Mouse (Mus musculus): ENCODE measurements at regions not wholly inside any gene's neighbourhood (a gene's known extent, or its start where the extent isn't known, plus 50 kb on each side); places are given as distances from the start of the nearest gene placed in this dataset.

DNA sequence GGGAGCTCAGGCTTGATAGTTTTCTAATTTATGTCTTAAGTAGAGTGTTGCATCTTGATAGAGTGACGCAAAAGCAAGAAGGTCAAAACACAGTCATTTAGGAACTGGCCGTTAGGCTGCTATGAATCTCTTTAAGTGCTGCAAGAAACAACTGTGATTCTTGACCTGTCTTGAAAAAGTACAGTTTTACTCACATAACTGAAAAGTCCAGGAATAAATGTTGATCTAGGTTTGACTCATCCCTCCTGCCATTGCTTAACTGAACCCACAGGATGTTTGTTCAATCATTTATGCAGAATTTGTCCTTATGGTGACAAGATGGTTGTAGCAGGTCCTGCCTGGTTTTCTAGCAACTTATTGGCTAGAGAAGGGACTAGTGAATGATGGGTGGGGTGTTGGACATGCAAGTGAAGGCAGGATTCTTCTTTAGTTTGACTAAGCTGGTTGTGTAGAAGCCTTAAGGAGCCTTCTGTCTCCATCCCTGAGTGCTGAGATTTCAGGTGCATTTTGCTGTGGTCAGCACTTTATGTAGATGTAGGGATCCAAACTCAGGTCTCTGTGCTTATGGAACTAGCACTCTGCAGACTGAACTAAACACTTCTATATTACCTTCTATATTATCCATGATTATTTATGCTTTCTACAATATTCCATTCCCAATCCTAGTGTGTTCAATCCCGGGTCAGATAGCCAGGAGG, 782.7 kb upstream of the Lrrc6 start:
- H3K9ac ChIP-seq (replicated peaks), result no peak overlapping the region
- no peaks in the 10 kb centered on the region for H3K36me3 ChIP-seq (replicated peaks; ENCODE audit: insufficient read depth, low read length)
- H3K27ac ChIP-seq (ENCODE audit: low read depth), result no peak overlapping the region
- H3K4me2 ChIP-seq (ENCODE audit: low read depth, low read length), result no peak overlapping the region
- WGBS (ENCODE audit: insufficient replicate concordance), result 75% methylated on average over 3 of the region's 3 CpGs
- no peaks in the 10 kb centered on the region for H3K4me1 ChIP-seq (ENCODE audit: insufficient read depth)
- no peaks in the 10 kb centered on the region for H3K9me3 ChIP-seq (ENCODE audit: low read length)
- DNase-seq (no peak), ATAC-seq (no peak)
- H3K4me3 ChIP-seq (ENCODE audit: low read depth, low read length), result no peak overlapping the region
- H3K27me3 ChIP-seq (ENCODE audit: insufficient read depth, low read length), result no peaks in the 10 kb centered on the region
- TF ChIP-seq CTCF (IDR thresholded peaks at IDR 0.05; ENCODE audit: low read depth) (no peak), EP300 (IDR thresholded peaks at IDR 0.05; ENCODE audit: low read depth) (no peak)

DNA sequence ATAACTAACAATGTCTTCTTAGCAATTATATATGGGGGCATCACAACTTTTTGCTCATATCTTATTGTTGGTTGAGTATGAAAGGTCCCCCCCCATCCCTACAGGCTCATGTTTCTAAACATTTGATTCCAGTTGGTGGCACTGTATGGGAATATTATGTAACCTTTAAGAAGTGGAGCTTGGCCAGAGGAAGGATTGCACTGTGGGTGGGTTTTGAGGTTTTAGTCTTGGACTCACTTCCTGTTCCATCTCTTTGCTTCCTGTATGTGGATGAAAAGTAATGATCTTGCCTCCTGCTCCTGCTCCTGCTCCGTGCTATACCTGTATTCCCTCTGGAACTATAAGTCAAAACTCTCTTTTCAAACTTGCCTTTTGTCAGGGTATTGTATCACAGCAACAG, 778.2 kb upstream of the Lrrc6 start:
- H3K36me3 ChIP-seq (replicated peaks; ENCODE audit: insufficient read depth, low read length), result no peaks in the 10 kb centered on the region
- H3K9ac ChIP-seq (replicated peaks), result no peak overlapping the region
- no peaks in the 10 kb centered on the region for H3K4me1 ChIP-seq (ENCODE audit: insufficient read depth)
- no peak overlapping the region for H3K4me2 ChIP-seq (ENCODE audit: low read depth, low read length)
- DNase-seq (no peak), ATAC-seq (no peak)
- H3K27ac ChIP-seq (ENCODE audit: low read depth), result no peak overlapping the region
- no peaks in the 10 kb centered on the region for H3K9me3 ChIP-seq (ENCODE audit: low read length)
- WGBS (ENCODE audit: insufficient replicate concordance), result 40% methylated on average over 1 of the region's 1 CpGs
- no peak overlapping the region for H3K4me3 ChIP-seq (ENCODE audit: low read depth, low read length)
- H3K27me3 ChIP-seq (ENCODE audit: insufficient read depth, low read length), result no peaks in the 10 kb centered on the region
- no peak for TF ChIP-seq CTCF (IDR thresholded peaks at IDR 0.05; ENCODE audit: low read depth)
- TF ChIP-seq EP300 (IDR thresholded peaks at IDR 0.05; ENCODE audit: low read depth), result no peak

DNA sequence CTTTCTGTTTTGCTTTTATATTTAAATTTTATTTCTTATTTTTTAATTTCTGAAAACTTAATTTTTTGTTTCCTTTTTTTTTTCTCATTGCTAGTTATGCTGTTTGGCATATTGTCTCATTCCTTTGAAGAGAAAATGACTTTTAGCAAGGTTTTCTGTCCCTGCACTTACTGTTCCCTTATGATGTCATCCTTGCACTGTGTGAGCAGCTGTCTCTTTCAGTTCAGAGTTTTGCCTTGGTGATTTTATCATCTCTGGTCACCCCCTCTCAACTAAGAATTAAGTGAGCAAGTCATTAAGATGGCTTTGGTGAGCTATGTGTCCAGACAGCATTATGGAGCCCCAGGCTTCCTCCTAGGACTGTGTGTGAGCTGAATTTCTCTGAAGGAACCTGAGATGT, 774.3 kb upstream of the Lrrc6 start:
- no peak overlapping the region for H3K4me3 ChIP-seq (ENCODE audit: low read depth, low read length)
- DNase-seq, result no peak
- no peaks in the 10 kb centered on the region for H3K27me3 ChIP-seq (ENCODE audit: insufficient read depth, low read length)
- no peak for ATAC-seq
- no peak overlapping the region for H3K9ac ChIP-seq (replicated peaks)
- no peaks in the 10 kb centered on the region for H3K9me3 ChIP-seq (ENCODE audit: low read length)
- H3K4me2 ChIP-seq (ENCODE audit: low read depth, low read length), result no peak overlapping the region
- H3K36me3 ChIP-seq (replicated peaks; ENCODE audit: insufficient read depth, low read length), result no peaks in the 10 kb centered on the region
- H3K27ac ChIP-seq (ENCODE audit: low read depth), result no peak overlapping the region
- no peak for TF ChIP-seq EP300 (IDR thresholded peaks at IDR 0.05; ENCODE audit: low read depth)
- TF ChIP-seq CTCF (IDR thresholded peaks at IDR 0.05; ENCODE audit: low read depth), result no peak
- no peaks in the 10 kb centered on the region for H3K4me1 ChIP-seq (ENCODE audit: insufficient read depth)

DNA sequence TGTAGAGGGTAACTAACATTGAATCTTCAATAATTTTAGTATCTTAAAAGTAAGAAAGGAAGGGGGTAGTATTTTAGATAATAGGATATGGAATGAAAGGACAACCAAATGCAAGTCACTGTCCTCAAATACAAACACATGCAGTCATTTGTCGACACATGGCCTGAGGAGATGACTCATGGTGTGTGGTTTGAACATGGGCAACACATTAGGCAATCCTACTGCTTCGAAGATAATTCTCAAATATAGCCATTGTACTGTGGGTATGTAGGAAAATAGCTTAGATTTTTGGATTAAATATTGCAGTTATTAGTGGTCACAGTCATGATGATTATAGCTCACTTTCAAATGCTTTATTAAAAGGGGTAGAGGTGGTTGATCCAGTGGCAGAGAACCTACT, 771.7 kb upstream of the Lrrc6 start:
- H3K9ac ChIP-seq (replicated peaks), result no peak overlapping the region
- no peaks in the 10 kb centered on the region for H3K36me3 ChIP-seq (replicated peaks; ENCODE audit: insufficient read depth, low read length)
- TF ChIP-seq CTCF (IDR thresholded peaks at IDR 0.05; ENCODE audit: low read depth), result no peak
- no peak for TF ChIP-seq EP300 (IDR thresholded peaks at IDR 0.05; ENCODE audit: low read depth)
- no peaks in the 10 kb centered on the region for H3K4me1 ChIP-seq (ENCODE audit: insufficient read depth)
- H3K27me3 ChIP-seq (ENCODE audit: insufficient read depth, low read length), result no peaks in the 10 kb centered on the region
- no peaks in the 10 kb centered on the region for H3K9me3 ChIP-seq (ENCODE audit: low read length)
- H3K4me3 ChIP-seq (ENCODE audit: low read depth, low read length), result no peak overlapping the region
- no peak overlapping the region for H3K27ac ChIP-seq (ENCODE audit: low read depth)
- 57% methylated on average over 2 of the region's 2 CpGs for WGBS (ENCODE audit: insufficient replicate concordance)
- DNase-seq (no peak), ATAC-seq (no peak)
- no peak overlapping the region for H3K4me2 ChIP-seq (ENCODE audit: low read depth, low read length)

DNA sequence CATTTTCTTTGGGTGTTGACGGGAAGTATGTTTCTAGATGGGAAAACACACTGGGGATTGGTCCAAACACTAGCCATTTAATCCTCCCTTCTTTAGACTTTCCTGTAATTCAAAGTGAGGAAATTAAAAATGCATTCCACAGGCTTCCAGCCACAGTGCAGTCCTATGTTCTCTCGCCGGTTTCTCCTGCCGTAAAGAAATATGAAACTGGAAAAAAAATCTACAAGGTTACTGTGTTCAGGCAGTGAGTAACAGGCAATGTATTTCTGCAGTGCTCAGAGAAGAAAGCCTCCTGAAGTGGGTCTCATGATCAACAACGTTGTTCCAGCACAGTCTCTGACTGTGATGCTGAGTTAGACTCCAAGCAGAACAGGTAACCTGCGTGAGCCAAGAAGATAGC, 763.0 kb upstream of the Lrrc6 start:
- Histone ChIP-seq H3K4me2 (ENCODE audit: low read depth, low read length) (no peak overlapping the region), H3K27ac (ENCODE audit: low read depth) (no peak overlapping the region), H3K4me3 (ENCODE audit: low read depth, low read length) (no peak overlapping the region), H3K27me3 (ENCODE audit: insufficient read depth, low read length) (no peaks in the 10 kb centered on the region), H3K9ac (replicated peaks) (no peak overlapping the region), H3K9me3 (ENCODE audit: low read length) (no peaks in the 10 kb centered on the region), H3K36me3 (replicated peaks; ENCODE audit: insufficient read depth, low read length) (no peaks in the 10 kb centered on the region), H3K4me1 (ENCODE audit: insufficient read depth) (no peaks in the 10 kb centered on the region)
- 76% methylated on average over 6 of the region's 6 CpGs for WGBS (ENCODE audit: insufficient replicate concordance)
- ATAC-seq, result no peak
- DNase-seq, result no peak
- no peak for TF ChIP-seq EP300 (IDR thresholded peaks at IDR 0.05; ENCODE audit: low read depth)
- no peak for TF ChIP-seq CTCF (IDR thresholded peaks at IDR 0.05; ENCODE audit: low read depth)

DNA sequence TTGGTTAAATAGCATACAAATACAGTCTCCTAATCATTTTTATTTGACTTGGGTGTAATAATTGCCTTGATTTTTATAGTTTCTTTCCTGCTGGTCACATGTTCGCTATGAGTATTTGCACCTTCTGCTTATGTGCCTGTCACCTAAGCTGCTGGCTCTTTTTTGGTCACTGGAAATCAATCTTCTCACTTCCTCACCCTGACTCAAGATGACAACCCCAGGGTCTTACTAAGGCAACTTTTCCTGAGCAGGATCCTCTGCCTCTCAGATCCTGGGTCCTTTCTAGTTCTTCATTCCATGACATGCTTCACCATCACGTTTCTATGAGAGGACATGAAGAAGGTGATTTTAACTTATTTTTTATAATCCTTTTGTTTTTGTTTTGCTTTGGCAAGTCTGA, 762.6 kb upstream of the Lrrc6 start:
- no peak overlapping the region for H3K9ac ChIP-seq (replicated peaks)
- H3K4me3 ChIP-seq (ENCODE audit: low read depth, low read length), result no peak overlapping the region
- H3K4me1 ChIP-seq (ENCODE audit: insufficient read depth), result no peaks in the 10 kb centered on the region
- TF ChIP-seq CTCF (IDR thresholded peaks at IDR 0.05; ENCODE audit: low read depth), result no peak
- no peak for TF ChIP-seq EP300 (IDR thresholded peaks at IDR 0.05; ENCODE audit: low read depth)
- no peaks in the 10 kb centered on the region for H3K9me3 ChIP-seq (ENCODE audit: low read length)
- DNase-seq, result no peak
- ATAC-seq, result no peak
- no peak overlapping the region for H3K4me2 ChIP-seq (ENCODE audit: low read depth, low read length)
- H3K27ac ChIP-seq (ENCODE audit: low read depth), result no peak overlapping the region
- WGBS (ENCODE audit: insufficient replicate concordance), result 55% methylated on average over 2 of the region's 2 CpGs
- H3K36me3 ChIP-seq (replicated peaks; ENCODE audit: insufficient read depth, low read length), result no peaks in the 10 kb centered on the region
- no peaks in the 10 kb centered on the region for H3K27me3 ChIP-seq (ENCODE audit: insufficient read depth, low read length)

DNA sequence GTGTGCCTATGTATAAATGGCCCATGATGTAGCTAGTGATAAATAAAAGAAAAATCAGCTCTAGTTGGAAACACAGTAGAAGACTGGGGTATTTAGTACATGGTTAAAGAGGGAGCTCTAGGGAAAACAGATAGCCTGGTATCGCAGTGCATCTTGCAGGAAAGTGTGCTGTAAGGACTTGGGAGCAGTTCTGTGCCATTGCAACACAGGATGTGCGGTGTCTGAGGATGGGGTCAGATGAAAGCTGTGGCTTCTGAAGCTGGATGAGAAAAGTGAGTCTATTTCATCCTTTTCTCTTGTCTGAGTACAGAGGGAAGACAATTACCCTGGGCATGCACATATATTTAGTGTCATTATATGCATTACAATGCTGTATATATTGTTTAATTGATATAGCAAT, 761.6 kb upstream of the Lrrc6 start:
- Histone ChIP-seq H3K9me3 (ENCODE audit: low read length) (no peaks in the 10 kb centered on the region), H3K4me3 (ENCODE audit: low read depth, low read length) (no peak overlapping the region), H3K27ac (ENCODE audit: low read depth) (no peak overlapping the region), H3K36me3 (replicated peaks; ENCODE audit: insufficient read depth, low read length) (no peaks in the 10 kb centered on the region), H3K9ac (replicated peaks) (no peak overlapping the region), H3K4me2 (ENCODE audit: low read depth, low read length) (no peak overlapping the region), H3K27me3 (ENCODE audit: insufficient read depth, low read length) (no peaks in the 10 kb centered on the region), H3K4me1 (ENCODE audit: insufficient read depth) (no peaks in the 10 kb centered on the region)
- DNase-seq, result no peak
- WGBS (ENCODE audit: insufficient replicate concordance), result 58% methylated on average over 2 of the region's 2 CpGs
- no peak for TF ChIP-seq EP300 (IDR thresholded peaks at IDR 0.05; ENCODE audit: low read depth)
- no peak for TF ChIP-seq CTCF (IDR thresholded peaks at IDR 0.05; ENCODE audit: low read depth)
- ATAC-seq, result no peak
